In genomic region chr15:77822057-77822466, GRCm38 (mm10) we compare ENCODE assay signal across 10 mouse cellular contexts. TPM values are rescaled to one million over a fixed set of nuclear protein-coding genes. Genes with fewer than 3 reads are reported as not detected.
A peak's percentile ranks its signal among the peaks of the same experiment; 100 is the strongest.
DNase-seq lines count a peak whose midpoint lies in the region; ATAC-seq lines count a peak whose summit lies in the region.
"Had no signal": no experiment of that assay in that cellular context is flagged by ENCODE, and none has a peak within 500 bp of the region (broad histone marks: within the 10 kb centered on the region; RNA-seq: fewer than 3 reads in every experiment).

No protein-coding gene starts in this region.

- H3K4me3 ChIP-seq in heart, embryonic 10.5 days: 0 out of 2 replicates have a peak overlapping the region, but pooled peaks have one; percentile 6
- H3K4me3 ChIP-seq in embryonic facial prominence, embryonic 15.5 days (replicated peaks): no peak overlapping the region
- H3K4me3 ChIP-seq in hindbrain, embryonic 12.5 days: no peak overlapping the region

- H3K4me2 ChIP-seq in embryonic facial prominence, embryonic 15.5 days (replicated peaks): no peak overlapping the region
- H3K4me2 ChIP-seq in hindbrain, embryonic 12.5 days (replicated peaks): no peak overlapping the region
- H3K4me2 ChIP-seq: midbrain, embryonic 11.5 days had no signal

- ATAC-seq in embryonic facial prominence, embryonic 15.5 days (ENCODE audit: insufficient number of reproducible peaks, low FRiP score, low TSS enrichment, low read depth): no peak
- ATAC-seq in inflammation-experienced regulatory T-cells, adult 6 months: no peak
- ATAC-seq in hindbrain, embryonic 12.5 days (ENCODE audit: low FRiP score): no peak

- peaks cover 15% of the 10 kb centered on the region; the same call in 1 of the 2 replicates for H3K36me3 ChIP-seq in heart, embryonic 10.5 days
- H3K36me3 ChIP-seq in embryonic facial prominence, embryonic 15.5 days: no peaks in the 10 kb centered on the region
- H3K36me3 ChIP-seq in hindbrain, embryonic 12.5 days: no peaks in the 10 kb centered on the region

- no peaks in the 10 kb centered on the region for H3K27me3 ChIP-seq in heart, embryonic 10.5 days (ENCODE audit: insufficient read depth, poor library complexity, severe bottlenecking)
- no peaks in the 10 kb centered on the region for H3K27me3 ChIP-seq in embryonic facial prominence, embryonic 15.5 days
- H3K27me3 ChIP-seq in hindbrain, embryonic 12.5 days: no peaks in the 10 kb centered on the region

- H3K27ac ChIP-seq in heart, embryonic 10.5 days: peak overlapping the region; percentile 86
- peak overlapping the region; percentile 80 for H3K27ac ChIP-seq in embryonic facial prominence, embryonic 15.5 days (replicated peaks)
- no peak overlapping the region for H3K27ac ChIP-seq in hindbrain, embryonic 12.5 days

- H3K4me1 ChIP-seq in heart, embryonic 10.5 days: peaks cover 97% of the 10 kb centered on the region
- peaks cover 79% of the 10 kb centered on the region for H3K4me1 ChIP-seq in embryonic facial prominence, embryonic 15.5 days
- peaks cover 37% of the 10 kb centered on the region for H3K4me1 ChIP-seq in hindbrain, embryonic 12.5 days

- H3K9ac ChIP-seq in embryonic facial prominence, embryonic 15.5 days: no peak overlapping the region
- H3K9ac ChIP-seq in hindbrain, embryonic 12.5 days: no peak overlapping the region

- no peaks in the 10 kb centered on the region for H3K9me3 ChIP-seq in heart, embryonic 10.5 days
- no peaks in the 10 kb centered on the region for H3K9me3 ChIP-seq in embryonic facial prominence, embryonic 15.5 days (replicated peaks)
- H3K9me3 ChIP-seq in hindbrain, embryonic 12.5 days (replicated peaks): no peaks in the 10 kb centered on the region

- intact Hi-C loops in heart, postnatal 14 days (cut with DNase I): no loop called here

- no peak for DNase-seq in heart, embryonic 10.5 days (ENCODE audit: low spot score)
- no peak for DNase-seq in heart, postnatal 14 days
- DNase-seq in kidney, postnatal 36 days: peak; percentile 77 to 82
- peak; percentile 85 for DNase-seq in lung, postnatal 25 days (ENCODE audit: low spot score)
- no peak for DNase-seq in layer of hippocampus, adult 8-10 months (ENCODE audit: low spot score in 2 of 2)
- DNase-seq: right cerebral cortex, postnatal 14 days had no signal

- 32% methylated on average over 5 of the region's 5 CpGs for WGBS in heart, embryonic 10.5 days
- 37% methylated on average over 5 of the region's 5 CpGs for WGBS in embryonic facial prominence, embryonic 15.5 days
- 57% methylated on average over 5 of the region's 5 CpGs for WGBS in hindbrain, embryonic 12.5 days

RNA-seq across cellular contexts. Expression of gene Myh9, which starts 19.9 kb away (rescaled TPM):
- polyA plus RNA-seq in heart, embryonic 10.5 days (2016; fragmentation: Nextera tagmentation; extraction: Ambion mirVana): 34.5 and 37.5 TPM in 2 replicates
- total RNA-seq in heart, postnatal 14 days (2021): 100 to 1,000 TPM; 140 to 172 TPM
- 41.1 and 41.7 TPM in 2 replicates for polyA plus RNA-seq in embryonic facial prominence, embryonic 15.5 days (2015; fragmentation: Nextera tagmentation; extraction: Ambion mirVana)
- polyA plus RNA-seq in inflammation-experienced regulatory T-cells, adult 6 months (2017; shearing (Covaris generic)): 100 to 1,000 TPM; 218 to 293 (median 259) TPM
- 32.0 and 33.5 TPM in 2 replicates for polyA plus RNA-seq in hindbrain, embryonic 12.5 days (2016; fragmentation: Nextera tagmentation; extraction: Ambion mirVana)
- total RNA-seq in layer of hippocampus, adult 8-10 months (2022): 100 to 1,000 TPM in 3 of 4 experiments, 10 to 100 TPM in 1; 89.0 to 116 (median 104) TPM

Comparison
In these comparisons a context has a peak if more than half of its experiments do, and no peak if none do; other contexts are left out.
1. DNase-seq: peak in kidney, postnatal 36 days (2 of 2) and lung, postnatal 25 days (single experiment); none in heart, embryonic 10.5 days (single experiment), heart, postnatal 14 days (0 of 2) and layer of hippocampus, adult 8-10 months (0 of 2).